Mouse (Mus musculus) gonadal fat pad, adult 2 months (tissue): ENCODE data around the gene Atp11b. TPM values are rescaled to one million over a fixed set of nuclear protein-coding genes. Genes with fewer than 3 reads are reported as not detected.

ENCODE experiments used
- DNase-seq: peaks from one replicate; pipeline ENCODE4 v3.0.0-alpha.2; 2012; ENCODE audit warnings: low read depth
- polyA plus RNA-seq: library from polyadenylated mRNA; depleted of rRNA; stranded (reverse); fragments of >200 nt; gene quantifications from 2 replicates; pipeline ENCODE4 v1.2.3, GENCODE M21; 2012; rRNA removed

The Atp11b gene
- 30.6 and 31.2 TPM in 2 replicates for polyA plus RNA-seq

DNA sequence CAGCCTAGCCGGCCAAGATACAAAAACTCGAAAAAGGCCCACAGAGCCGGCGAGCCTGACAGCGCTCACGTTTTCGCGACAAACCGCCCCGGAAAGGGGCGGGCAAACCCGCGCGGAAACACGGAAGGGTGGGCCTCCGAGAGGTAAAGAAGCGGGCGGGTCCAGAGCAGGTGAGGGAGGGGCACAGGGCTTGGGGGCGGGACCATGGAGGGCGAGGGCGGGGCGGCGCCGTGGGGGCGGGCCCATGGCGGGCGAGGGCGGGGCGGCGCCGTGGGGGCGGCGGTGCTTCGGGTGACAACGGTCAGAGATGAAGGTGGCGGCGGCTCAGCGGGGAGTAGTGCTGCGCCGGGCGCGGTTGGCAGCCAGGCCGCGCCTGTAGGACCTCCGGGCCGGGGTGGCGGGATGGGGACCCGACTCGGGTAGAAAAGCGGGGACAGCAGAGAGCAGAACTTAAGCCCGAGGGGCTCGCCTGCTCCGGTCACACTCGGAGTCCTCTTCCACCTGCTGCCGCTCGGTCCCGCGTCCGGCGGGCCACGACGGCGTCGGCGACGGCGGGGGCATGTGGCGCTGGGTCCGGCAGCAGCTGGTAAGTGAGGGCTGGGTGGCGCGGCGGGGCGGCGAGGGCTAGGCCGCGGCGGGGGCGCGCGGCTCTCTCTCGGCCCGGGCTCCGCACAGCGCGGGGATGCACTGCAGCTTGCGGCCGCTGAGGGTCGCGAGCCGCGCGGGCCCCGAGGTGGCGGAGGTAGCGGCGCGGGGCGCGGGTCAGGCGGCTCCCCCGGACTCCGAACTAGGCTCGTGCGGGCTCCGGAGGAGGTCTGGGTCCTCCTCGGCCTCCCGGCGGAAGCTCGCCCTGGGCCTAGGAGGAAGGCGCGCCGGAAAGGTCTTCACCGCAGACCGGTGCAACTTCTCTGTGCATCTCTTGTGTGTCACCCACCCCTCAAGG lies at the start of gene Atp11b:
Atp11b (plus strand) TSS at position 282 of the 943 bp plus-strand sequence.
- DNase-seq: no peak

DNA sequence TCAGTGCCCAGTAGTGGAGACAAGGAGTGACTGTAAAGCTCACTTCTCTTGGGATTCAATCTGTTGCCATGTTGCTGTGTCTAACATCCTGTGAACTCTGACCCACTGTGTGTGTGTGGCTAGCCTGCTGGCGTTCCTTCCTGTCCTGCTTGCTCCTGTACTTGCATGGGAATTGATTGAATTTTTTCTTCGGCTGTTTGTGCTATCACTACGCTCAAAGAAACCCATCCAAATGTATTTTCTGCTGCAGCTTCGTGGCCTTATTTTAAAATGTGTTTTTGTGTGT lies 49.6 kb upstream of the Atp11b start:
- no peak for DNase-seq

DNA sequence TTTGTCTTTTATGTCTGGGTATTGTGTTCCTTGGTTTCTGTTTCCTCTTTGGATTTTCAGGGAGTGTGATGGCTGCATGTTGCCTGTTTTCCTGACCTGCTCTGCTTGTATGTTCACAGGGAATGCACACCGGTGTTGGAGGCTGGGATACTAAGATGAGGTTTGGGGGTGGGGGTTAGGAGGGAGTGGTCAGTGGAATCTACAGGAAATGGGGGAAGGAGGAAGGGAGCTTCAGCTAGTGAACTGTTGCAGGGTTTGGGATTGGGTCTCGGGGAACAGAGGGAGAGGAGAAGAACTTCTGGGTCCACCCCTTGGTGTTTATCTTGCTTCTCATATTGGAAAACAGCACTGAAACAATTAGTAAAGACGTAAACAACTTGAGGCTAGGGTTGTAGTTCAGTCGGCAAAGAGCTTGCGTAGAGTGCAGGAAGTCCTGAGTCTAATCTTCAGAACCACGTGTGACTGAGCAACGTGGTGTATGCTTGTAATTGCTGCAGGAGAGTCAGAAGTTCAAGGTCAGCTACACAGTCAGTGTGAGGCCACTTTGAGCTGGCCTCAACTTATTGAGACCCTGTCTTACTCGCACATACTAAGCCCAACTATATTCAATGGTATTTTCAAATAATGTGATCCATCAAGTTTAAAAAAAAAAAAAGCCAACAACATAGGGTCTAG lies 34.2 kb upstream of the Atp11b start:
- no peak for DNase-seq

DNA sequence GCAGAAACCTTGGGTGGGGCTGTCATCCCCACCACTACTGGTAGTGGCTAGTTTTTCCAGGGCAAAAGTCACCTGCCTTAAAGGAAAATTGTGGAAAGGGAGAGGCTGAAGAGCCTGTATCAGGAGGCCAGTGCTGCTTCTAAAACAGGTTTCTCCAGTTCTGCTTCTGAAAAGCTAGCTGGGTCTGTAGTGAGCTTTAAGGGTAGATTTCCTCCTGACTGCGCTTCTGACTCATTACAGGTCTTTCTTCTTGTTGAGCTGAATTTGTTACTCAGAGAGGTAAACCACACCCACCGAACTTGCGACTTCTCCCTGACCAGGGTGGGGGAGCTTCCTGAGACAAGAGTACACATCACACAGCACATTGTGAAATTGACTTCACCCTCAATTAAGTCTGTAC lies 33.1 kb upstream of the Atp11b start:
- peak; percentile 34 for DNase-seq

DNA sequence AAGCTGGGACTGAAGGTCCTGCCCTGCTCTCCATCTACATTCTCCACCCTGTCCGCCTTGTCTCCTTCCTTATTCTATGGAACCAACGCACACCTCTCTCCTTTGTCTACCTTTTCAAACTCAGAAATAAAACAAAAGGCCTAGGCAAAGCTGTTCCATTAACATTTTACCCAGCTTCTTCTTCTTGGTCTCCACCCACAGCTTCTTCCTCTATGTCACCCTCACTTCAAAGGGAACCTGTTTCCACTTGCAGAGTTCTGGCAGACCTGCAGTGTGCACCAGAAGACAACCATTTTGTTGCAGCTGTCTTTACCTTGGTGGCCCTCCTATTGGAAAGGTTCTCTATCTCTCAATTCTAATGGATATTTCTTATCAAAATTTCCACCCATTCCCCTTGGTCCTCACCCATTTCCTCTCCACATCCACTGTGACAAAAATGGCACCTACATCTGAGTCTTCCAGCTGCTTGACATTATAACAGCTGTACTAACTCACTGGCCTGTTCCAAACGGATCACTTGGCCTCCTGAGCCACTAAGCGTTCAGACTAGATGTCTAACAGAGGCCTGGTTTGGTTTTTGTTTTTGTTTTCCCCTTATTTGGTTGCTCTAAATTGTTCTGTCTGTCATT lies 32.0 kb upstream of the Atp11b start:
- DNase-seq: no peak

DNA sequence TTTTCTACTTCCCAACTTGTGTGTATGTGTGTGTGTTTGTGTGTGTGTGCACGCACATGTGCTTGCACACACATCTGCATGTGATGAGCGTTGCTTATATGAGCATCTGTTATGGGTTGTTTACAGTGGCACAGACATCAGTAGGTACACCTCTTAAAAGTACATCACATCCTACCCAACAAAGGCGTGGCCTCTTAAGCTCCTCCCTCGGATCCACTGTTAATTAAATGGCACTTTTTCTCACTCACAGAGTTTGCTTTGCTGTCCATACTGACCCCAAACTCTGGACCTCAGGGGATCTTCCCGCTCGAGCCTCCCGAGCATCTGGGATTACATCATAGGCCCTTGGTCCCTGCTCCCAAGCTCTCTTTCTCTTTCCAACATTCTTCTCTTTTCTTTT lies 31.1 kb upstream of the Atp11b start:
- no peak for DNase-seq

DNA sequence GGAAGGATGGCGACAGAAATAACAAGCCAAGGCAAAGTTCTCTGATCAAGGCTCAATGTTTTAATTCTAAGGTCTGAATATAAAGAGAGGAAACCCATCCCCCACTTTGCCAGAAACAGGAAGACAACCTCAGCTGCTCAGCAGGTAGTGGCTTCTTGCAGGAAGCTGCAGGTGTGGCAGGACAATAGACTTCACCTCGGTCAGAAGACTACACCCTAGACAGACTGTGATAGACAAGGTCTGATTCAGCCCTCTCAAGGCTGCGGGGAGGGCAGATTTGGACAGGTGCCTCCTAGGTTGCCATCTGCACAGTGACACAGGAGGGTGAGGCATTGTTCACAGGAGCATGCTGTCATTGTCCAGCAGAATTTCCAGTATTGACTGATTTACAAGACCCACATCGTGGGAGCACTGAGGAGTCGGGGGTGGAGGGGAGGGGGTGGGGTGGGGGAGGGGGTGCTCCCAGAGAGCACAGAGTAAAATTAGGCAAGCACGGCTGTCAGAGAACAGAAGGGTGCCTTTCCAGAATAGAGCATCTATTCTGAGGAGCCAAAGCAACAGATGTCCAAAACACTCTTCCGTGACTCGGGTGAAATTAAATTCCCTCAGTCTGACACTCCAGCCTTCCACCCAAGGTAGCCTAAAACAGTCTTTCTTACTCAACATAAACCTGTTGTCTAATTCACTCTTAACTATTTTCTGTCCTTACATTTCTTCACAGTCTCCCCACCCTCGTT lies 30.2 kb upstream of the Atp11b start:
- DNase-seq: no peak

DNA sequence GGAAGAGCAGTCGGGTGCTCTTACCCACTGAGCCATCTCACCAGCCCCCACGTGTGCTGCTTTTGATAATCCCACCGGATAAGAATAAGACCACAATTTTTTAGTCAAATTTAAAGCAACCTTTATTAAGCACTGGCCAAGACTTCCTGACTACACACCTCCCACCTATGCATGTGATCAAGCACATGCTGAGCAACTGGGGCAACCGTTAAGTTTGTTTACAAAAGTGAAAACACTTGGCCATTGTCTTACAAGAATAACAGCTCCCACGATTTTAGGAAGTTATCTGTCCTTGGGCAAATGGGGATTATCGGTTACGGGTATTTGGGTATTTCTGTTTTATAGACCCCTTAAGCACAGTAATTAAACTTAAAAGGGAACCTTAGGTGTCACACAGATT lies 28.8 kb upstream of the Atp11b start:
- DNase-seq: no peak

DNA sequence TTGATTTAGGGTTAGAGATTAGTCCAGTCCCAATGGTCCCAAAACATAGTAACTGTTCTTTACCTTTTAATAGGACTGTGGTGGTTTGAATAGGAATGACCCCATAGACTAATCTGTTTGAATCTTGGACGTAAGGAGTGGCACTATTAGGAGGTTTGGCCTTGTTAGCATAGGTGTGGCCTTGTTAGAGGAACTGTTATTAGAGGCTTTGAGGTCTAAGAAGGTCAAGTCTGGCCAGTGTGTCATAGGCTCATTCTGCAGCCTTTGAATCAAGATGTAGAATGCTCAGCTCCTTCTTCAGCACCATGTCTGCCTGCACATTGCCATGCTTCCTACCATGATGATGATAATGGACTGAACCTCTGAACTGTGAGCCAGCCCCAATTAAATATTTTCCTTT lies 27.0 kb upstream of the Atp11b start:
- DNase-seq: no peak

DNA sequence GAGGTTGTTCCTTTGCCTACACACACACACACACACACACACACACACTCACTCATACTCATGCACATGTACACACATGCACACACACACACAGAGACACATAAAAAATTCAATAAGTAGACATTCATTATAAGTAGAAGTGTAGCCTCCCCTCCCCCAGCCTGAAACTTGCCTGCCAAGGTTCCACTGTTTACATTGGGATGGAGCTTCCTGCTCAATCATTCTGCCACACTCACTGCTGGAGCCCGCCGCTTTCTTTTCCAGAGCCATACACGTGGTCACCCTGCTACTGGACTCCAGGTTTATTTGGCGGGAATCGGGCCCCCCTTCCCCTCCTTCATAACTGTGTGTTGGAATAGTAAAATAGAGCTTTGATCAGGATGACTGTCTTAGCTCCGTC lies 24.4 kb upstream of the Atp11b start:
- DNase-seq: no peak

DNA sequence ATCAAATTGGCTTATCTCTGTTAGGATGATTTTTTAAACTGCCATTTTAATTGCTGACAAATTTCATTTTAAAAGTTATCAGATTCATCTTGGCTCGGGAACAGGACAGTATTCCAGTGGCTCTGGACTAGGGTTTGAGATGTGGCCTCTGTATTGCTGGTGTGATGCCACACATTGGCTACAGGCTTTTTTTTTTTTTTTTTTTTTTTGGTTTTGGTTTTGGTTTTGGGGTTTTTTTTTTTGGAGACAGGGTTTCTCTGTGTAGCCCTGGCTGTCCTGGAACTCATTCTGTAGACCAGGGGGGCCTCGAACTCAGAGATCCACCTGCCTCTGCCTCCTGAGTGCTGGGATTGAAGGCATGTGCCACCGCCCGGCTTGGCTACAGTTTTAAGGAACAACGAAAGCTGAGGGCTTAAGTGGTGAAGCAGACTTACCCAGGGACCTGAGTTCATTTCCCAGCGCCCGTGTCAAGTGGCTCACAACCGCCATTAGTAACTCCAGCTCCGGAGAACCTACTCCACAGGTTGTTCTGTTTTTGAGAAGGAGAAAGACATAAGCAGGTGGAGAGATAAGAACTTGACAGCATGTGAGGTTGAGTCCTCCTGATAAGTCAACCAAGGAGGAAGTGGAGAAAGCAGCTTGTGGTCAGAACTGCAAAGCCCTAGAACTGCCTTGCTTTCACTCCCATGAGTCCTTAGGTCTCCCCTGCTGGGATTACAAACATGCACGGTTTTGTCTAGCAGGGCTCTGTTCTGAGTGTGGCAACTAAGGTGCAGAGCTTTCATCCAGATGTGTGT lies 21.7 kb upstream of the Atp11b start:
- DNase-seq: no peak

DNA sequence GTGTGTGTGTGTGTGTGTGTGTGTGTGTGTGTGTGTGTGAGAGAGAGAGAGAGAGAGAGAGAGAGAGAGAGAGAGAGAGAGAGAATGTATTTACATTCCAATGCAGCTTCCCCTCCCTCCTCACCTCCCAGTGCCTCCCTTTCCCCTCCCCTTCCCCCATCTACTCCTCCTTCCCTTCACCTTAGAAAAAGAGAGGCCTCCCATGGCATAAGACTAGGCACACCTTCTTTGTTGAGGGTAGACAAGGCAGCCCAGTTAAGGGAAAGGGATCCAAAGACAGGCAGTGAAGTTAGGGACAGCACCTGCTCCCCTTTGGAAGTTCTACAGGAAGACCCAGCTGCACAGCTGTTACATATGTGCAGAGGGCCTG lies 21.1 kb upstream of the Atp11b start:
- DNase-seq: no peak

DNA sequence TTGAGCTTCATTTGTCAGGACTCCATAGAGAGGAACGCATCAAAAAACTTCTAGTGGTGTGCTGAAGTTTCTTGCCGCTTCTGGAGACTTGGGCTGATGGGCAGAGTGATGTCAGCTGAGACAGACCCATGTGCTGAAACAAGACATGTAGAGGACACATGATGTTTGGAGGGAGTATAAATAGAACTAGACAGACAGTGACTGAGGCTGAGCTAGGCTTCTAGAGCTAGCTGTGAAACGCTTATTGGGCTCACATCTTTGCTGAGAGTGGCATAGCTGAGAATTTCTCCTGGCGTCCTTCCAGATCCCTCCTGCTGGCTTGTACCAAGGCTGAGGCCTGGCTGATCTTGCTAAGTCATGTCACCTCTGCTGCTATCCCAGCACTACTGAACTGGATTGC lies 19.4 kb upstream of the Atp11b start:
- DNase-seq: no peak

DNA sequence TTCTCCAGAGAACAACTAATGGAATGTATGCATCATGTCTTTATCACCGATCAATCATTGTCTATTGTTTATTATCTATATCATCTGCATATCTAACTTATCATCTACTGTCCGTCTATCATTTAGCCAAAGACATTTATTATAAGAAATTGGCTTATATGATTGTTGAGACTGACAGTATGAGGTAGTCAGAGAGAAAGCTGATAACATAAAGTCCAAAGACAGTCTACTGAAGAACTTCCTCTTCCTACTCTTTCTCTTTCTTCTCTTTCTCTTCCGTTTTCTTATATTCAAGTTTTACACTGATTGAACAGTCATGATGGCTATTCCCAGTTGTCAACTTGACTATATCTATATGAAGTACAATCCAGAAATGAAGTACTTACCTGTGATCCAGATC lies 15.8 kb upstream of the Atp11b start:
- DNase-seq: no peak

DNA sequence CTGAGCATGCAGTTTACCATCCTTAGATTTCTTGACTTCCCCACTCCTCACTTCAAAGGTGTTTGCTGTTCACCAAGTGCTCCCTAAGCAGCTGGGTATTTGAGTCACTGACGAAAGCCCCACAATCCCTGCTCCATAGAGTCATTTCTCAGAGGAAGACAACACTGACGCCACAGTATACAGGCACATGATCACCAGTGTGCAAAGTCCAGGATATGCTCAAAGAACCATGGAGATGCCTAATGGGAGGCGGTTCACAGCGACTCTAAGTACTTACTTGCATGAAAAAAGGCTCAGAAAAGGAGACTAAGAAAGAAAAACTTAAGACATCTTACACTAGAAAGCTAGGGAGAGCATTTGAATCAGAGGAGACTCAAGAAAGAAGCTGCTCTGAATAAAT lies 8.9 kb upstream of the Atp11b start:
- DNase-seq: no peak

DNA sequence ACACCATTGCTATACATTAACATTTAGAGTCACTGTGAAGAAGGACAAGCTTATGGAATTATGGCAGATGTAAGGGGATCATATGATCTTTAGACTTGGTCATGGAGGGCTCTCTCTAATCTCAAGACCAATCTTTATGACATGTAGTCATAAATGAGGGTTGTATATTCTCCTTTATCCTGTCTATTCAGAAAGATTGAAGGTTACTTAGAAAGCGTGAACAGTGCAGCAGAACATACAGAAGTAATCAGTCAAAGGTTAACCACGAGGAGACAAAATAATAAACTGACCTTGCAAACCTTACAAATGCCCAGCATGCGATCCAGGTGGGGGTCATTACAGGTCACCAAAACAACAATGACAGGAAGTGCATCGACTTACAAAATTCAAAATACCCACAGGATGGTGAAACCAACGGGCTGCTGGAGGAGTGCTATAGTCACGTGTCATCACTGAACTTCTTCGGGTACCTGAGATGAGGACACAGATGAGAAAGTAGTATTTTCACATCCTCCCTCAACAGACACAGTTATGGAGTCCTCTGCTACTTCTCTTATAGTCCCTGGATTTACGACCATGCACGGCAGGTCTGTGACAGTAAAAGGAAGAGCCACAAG lies 7.0 kb upstream of the Atp11b start:
- no peak for DNase-seq

DNA sequence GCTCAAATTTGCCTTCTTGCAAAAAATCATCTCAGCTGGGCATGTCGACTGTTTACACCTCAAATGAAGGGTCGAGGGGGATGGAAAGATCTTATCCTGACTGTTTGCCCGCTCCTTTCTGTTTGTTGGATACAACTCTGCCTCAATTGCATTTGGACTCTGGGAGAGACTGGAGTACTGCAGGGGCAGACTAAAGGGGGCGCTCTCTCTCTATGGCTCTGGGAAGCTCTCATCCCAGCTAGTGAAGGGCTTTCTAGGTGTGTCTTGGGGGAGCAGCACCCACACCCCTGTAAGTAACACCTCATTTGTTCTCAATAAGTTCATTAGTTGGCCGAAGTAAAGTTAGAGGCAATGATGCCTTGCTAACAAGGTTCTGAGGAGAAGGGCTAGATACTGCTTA lies 3.6 kb upstream of the Atp11b start:
- no peak for DNase-seq

DNA sequence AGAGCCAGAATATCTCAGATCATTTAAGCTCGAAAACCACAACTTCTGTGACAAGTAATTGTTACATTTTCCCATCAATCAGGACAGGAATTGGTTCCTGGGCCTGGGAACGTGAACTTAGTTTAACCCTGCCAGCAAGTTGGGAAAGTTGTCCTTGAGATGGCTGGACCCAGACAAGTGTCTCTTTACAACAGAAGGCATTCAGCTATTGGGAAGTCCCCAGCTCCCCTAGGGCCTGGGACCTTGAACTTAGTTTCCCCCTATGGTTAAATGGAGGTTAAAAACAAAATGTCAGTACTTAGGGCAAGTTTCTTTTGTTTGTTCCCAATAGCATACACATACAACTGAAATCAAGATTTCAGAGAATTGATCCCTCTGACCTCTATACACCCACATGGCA lies 2.2 kb upstream of the Atp11b start:
- DNase-seq: no peak

DNA sequence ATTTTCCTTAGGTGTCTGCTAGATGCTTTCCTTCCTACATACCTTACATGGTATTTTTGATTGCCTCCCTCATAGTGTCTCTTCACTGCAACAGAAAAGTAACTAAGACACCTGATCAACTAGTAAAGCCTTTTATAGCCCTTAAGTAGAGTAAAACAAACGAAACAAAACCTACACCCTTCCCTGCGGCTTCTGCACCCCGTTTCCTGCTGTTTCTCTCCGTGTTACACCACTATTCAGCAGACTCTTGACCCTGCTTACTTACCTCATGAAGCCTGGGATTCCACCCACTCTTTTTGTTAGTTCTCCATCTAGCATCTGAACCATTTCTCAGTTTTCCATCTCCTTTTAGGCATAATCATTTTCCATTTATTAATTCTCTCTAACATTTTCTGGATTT lies 8.8 kb downstream of the Atp11b start:
- no peak for DNase-seq

DNA sequence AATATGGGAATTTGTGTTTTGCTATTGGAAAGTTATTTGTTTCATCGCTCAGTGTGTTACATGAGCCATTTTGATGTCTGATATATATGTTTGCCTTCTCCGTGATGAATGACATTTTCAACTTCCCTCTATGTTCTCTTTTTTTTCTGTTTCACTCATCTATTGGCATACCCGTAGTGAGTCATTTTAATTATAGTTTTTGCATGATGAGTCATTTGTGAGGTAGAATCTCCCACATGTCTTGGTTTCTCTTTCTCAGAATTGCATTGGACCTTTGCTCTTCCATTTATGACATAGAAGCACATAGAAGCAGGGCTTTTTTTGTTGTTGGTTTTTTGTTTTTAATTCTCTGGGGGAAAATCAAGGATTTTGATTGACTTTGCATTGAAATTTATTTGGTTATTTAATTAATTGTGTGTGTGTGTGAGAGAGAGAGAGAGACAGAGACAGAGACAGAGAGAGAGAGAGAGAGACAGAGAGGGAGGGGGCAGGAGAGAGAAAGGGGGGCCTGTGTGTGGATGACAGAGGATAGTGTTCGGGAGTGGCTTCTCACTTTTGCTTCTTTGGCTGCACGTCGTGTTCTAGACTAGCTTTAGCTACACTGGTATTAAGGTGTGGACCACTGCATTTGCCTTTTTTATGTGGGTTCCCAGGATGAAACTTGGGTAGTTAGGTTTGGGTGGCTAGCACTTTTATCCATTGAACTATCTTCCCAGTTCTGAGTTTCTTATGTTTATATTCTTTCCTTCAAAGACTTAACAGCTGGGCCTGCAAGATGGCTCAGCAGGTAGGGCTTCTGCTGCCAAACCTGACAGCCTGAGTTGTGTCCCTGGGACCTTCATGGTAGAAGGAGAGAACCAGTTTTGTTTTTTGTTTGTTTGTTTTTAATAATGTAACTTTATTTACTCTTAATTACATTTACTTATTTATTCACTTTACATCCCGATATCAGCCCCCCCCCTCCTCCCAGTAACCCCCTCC lies 11.0 kb downstream of the Atp11b start:
- no peak for DNase-seq
